Mouse (Mus musculus) intestine, postnatal 0 days (tissue): ENCODE measurements around the gene Rgs3. TPM values are rescaled to one million over a fixed set of nuclear protein-coding genes. Genes with fewer than 3 reads are reported as not detected.

Experiments
- ATAC-seq: fragments of 200-750 bp; cut with Nextera tagmentation; 2 replicates; pipeline ENCODE4 v1.8.0; 2017; ENCODE audit warnings: mild to moderate bottlenecking, moderate TSS enrichment, moderate library complexity
- H3K27ac ChIP-seq: fragments of 300-500 bp; sonication (generic); 2 replicates; pipeline ENCODE4 v1.5.1; 2014; ENCODE audit warnings: mild to moderate bottlenecking, low read depth, low read length, moderate library complexity
- H3K27me3 ChIP-seq: fragments of 300-500 bp; sonication (generic); replicated peaks from 2 replicates; pipeline ENCODE4 v1.6.1; 2014; ENCODE audit warnings: low read length, mixed read lengths; ENCODE audit not compliant: control insufficient read depth, insufficient read depth
- H3K36me3 ChIP-seq: fragments of 300-500 bp; sonication (generic); 2 replicates; pipeline ENCODE4 v1.6.1; 2014; ENCODE audit warnings: mild to moderate bottlenecking, moderate library complexity; ENCODE audit not compliant: control insufficient read depth, insufficient read depth
- H3K4me1 ChIP-seq: fragments of 300-500 bp; sonication (generic); replicated peaks from 2 replicates; pipeline ENCODE4 v1.6.1; 2014; ENCODE audit warnings: antibody characterized with exemption, low read length, mixed read lengths; ENCODE audit not compliant: control insufficient read depth, insufficient read depth
- H3K4me2 ChIP-seq: fragments of 300-500 bp; sonication (generic); replicated peaks from 2 replicates; pipeline ENCODE4 v1.6.1; 2014; ENCODE audit warnings: low read depth, mild to moderate bottlenecking, moderate library complexity
- H3K4me3 ChIP-seq: fragments of 300-500 bp; sonication (generic); 2 replicates; pipeline ENCODE4 v1.5.1; 2014; ENCODE audit warnings: low read depth, low read length
- H3K9ac ChIP-seq: fragments of 300-500 bp; sonication (generic); 2 replicates; pipeline ENCODE4 v1.6.1; 2014; ENCODE audit warnings: mild to moderate bottlenecking, low read depth, low read length
- H3K9me3 ChIP-seq: fragments of 300-500 bp; sonication (generic); 2 replicates; pipeline ENCODE4 v1.6.1; 2016; ENCODE audit warnings: mixed run types; ENCODE audit not compliant: control insufficient read depth
- CTCF ChIP-seq: sonication (generic); IDR thresholded peaks from 2 replicates; pipeline ENCODE4 v1.5.1; 2016; ENCODE audit warnings: low read depth, mild to moderate bottlenecking, control low read depth, antibody characterized with exemption, moderate library complexity
- WGBS: fragments of 180-500 bp; shearing (Covaris S2); extraction: QIAGEN DNeasy Blood & Tissue Kit; methylation state at CpG from one replicate; pipeline ENCODE4 v1.1.7; 2014; 5-methylcytosine and 5-hydroxymethylcytosine counted together
- polyA plus RNA-seq: library from polyadenylated mRNA; unstranded; fragments of >200 nt; fragmentation: Nextera tagmentation; extraction: Ambion mirVana; gene quantifications from 2 replicates; pipeline ENCODE4 v1.2.1, GENCODE M21; 2015

The Rgs3 gene
- polyA plus RNA-seq, 1 experiment from 2014 or later = 30.1 TPM

GRCm38 (mm10) chr4:62739591-62739990, 179.9 kb downstream of the Rgs3 start:
- Histone ChIP-seq H3K36me3 (no peaks in the 10 kb centered on the region), H3K4me1 (no peaks in the 10 kb centered on the region), H3K9me3 (no peaks in the 10 kb centered on the region), H3K9ac (no peak overlapping the region), H3K27ac (no peak overlapping the region), H3K4me3 (no peak overlapping the region), H3K4me2 (no peak overlapping the region), H3K27me3 (no peaks in the 10 kb centered on the region)
- WGBS = 94% methylated on average over 4 of the region's 4 CpGs
- TF ChIP-seq CTCF = no peak
- no peak for ATAC-seq

DNA sequence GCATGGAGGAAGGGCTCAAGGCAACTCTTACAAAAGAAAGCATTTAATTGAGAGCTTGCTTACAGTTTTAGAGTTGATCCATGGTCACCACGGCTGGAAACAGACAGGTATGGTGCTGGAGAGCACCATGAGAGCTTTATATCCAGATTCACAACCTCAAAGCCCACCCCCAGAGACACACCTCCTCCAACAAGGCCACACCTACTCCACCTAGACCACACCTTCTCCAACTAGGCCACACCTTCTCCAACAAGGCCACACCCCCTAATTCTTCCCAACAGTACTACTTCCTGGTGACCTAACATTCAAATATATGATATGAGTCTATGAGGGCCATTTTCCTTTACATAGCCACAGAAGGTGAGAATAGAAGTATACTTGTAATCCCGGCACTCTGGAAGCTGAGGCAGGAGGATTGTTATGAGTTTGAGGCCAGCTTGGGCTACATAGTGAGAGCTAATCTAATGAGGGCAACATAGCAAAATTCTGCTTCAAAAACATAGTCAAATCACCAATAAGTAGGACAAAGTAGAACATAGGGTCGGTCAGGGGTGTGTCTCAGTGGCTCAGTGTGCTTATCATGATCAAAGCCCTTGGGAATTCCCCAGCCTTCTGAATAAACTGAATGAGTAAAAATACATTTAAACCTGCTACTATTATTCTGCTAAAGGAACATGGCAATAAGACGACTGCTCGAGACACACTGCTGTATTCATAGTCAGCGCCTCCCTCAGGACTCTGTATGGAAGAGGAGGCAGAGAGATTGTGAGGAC, 180.8 kb downstream of the Rgs3 start:
- H3K27ac ChIP-seq = no peak overlapping the region
- no peak overlapping the region for H3K4me3 ChIP-seq
- no peak overlapping the region for H3K9ac ChIP-seq
- H3K27me3 ChIP-seq = no peaks in the 10 kb centered on the region
- no peak for TF ChIP-seq CTCF
- 66% methylated on average over 6 of the region's 6 CpGs for WGBS
- H3K4me1 ChIP-seq = no peaks in the 10 kb centered on the region
- no peaks in the 10 kb centered on the region for H3K9me3 ChIP-seq
- no peaks in the 10 kb centered on the region for H3K36me3 ChIP-seq
- no peak for ATAC-seq
- no peak overlapping the region for H3K4me2 ChIP-seq

DNA sequence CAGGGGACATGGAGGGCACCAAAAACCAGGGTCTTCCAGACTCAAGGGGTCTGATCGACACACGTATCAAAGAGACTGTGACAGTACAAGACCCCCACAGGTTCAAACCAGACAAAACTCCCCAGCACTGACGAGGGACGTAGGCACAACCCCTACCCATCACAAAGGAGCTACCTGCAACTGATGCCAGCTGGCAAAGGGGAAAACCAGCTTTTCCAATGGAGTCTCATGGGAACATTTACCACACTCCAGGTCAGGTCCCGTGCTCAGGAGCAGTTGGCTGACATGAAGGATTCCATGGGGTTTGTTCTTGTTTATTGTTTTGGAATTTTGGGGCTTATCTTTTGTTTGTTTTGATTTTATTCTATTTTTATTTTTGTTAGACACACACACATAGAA, 181.4 kb downstream of the Rgs3 start:
- H3K4me1 ChIP-seq = no peaks in the 10 kb centered on the region
- no peak for TF ChIP-seq CTCF
- WGBS = 87% methylated on average over 5 of the region's 5 CpGs
- H3K9me3 ChIP-seq = no peaks in the 10 kb centered on the region
- no peak for ATAC-seq
- H3K4me3 ChIP-seq = no peak overlapping the region
- H3K27me3 ChIP-seq = no peaks in the 10 kb centered on the region
- no peak overlapping the region for H3K4me2 ChIP-seq
- H3K36me3 ChIP-seq = no peaks in the 10 kb centered on the region
- H3K27ac ChIP-seq = no peak overlapping the region
- H3K9ac ChIP-seq = no peak overlapping the region

- Histone ChIP-seq H3K27ac (0 out of 2 replicates have a peak overlapping the region, but pooled peaks have one; percentile 28), H3K36me3 (no peaks in the 10 kb centered on the region), H3K4me3 (no peak overlapping the region), H3K9ac (no peak overlapping the region), H3K4me2 (no peak overlapping the region), H3K27me3 (no peaks in the 10 kb centered on the region), H3K9me3 (no peaks in the 10 kb centered on the region), H3K4me1 (no peaks in the 10 kb centered on the region)
- TF ChIP-seq CTCF = no peak
- ATAC-seq = no peak
- 47% methylated on average over 3 of the region's 3 CpGs for WGBS
Observed at GRCm38 (mm10) chr4:62741601-62742000, 182.0 kb downstream of the Rgs3 start.

DNA sequence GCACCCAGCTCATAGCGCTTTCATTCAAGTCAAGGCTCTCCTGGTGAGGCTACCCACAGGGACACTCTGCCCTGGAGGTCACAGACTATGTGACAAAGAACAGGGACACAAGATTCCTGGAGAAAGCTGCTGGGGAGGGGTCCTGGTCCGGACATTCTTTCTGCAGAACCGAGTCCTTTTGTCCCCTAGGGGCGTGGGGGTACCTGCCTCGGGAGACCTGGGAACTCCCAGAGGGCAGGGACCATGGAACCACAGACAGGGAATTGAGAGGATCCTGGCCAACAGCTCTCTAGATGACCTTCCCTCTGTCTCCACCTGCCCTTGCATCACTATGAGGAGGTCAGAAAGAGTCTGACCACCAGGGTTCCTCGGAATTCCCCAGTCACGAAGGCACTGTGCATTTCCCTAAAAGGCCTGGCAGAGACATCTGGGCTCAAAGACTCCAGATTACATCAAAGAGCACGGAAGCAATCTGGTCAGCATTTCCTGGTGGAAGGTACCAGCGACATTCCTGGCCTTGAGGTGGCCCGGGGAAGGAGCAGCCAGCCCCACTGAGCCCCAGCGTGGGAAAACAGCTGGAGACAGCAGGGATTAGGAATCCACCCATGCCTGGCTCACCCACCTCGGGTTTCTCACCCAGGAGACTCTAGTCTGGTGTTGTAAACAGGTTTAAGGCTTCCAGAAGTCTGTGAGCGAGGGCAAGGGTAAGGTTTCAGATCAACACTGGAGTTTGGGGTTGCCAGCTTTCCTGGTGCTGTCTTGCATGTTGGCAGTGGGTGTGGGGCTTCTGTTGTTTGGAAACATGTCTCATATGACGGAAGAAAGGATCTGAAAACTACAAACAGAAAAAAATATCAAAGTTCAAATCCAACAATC, 183.5 kb downstream of the Rgs3 start:
- no peak for ATAC-seq
- Histone ChIP-seq H3K36me3 (no peaks in the 10 kb centered on the region), H3K4me3 (no peak overlapping the region), H3K9me3 (no peaks in the 10 kb centered on the region), H3K4me2 (no peak overlapping the region), H3K27ac (no peak overlapping the region), H3K27me3 (no peaks in the 10 kb centered on the region), H3K9ac (no peak overlapping the region), H3K4me1 (no peaks in the 10 kb centered on the region)
- 32% methylated on average over 14 of the region's 14 CpGs for WGBS
- TF ChIP-seq CTCF = no peak

- no peak overlapping the region for H3K9ac ChIP-seq
- H3K9me3 ChIP-seq = no peaks in the 10 kb centered on the region
- no peaks in the 10 kb centered on the region for H3K4me1 ChIP-seq
- no peak overlapping the region for H3K4me2 ChIP-seq
- no peak overlapping the region; the same call in 1 of the 2 replicates for H3K27ac ChIP-seq
- no peak for TF ChIP-seq CTCF
- no peak for ATAC-seq
- 48% methylated on average over 10 of the region's 10 CpGs for WGBS
- no peaks in the 10 kb centered on the region for H3K36me3 ChIP-seq
- H3K27me3 ChIP-seq = no peaks in the 10 kb centered on the region
- no peak overlapping the region for H3K4me3 ChIP-seq
Observed at GRCm38 (mm10) chr4:62744534-62744956, 184.9 kb downstream of the Rgs3 start.
